Mouse (Mus musculus) MEL (cell line): Measurements from ENCODE around the gene Rasl10b. TPM values are rescaled to one million over a fixed set of nuclear protein-coding genes. Genes with fewer than 3 reads are reported as not detected.

ENCODE experiments used
- DNase-seq: peaks from one replicate; pipeline ENCODE4 v3.0.0; 2011; ENCODE audit warnings: low read depth, low spot score
- H3K27ac ChIP-seq: 2 replicates; pipeline ENCODE4 v1.5.1; 2012; ENCODE audit warnings: low read depth, mild to moderate bottlenecking, control low read depth, low read length, moderate library complexity; ENCODE audit not compliant: control insufficient read depth
- H3K27me3 ChIP-seq, 2 experiments: fragments of 150-350 bp in 1 of 2; sonication (generic) in 1 of 2; 2 replicates each; pipeline ENCODE4 v1.6.1; 2012; ENCODE audit warnings: low read length in 2 of 2, mild to moderate bottlenecking in 2 of 2, improper control_type of control experiment in 1 of 2, moderate library complexity in 1 of 2; ENCODE audit not compliant: insufficient read depth in 2 of 2, control insufficient read depth in 1 of 2
- H3K36me3 ChIP-seq, 2 experiments: 2 replicates each; pipeline ENCODE4 v1.6.1; 2012 to 2014; ENCODE audit warnings: low read length in 2 of 2, improper control_type of control experiment in 1 of 2, inconsistent platforms in 1 of 2, mild to moderate bottlenecking in 1 of 2; ENCODE audit not compliant: insufficient read depth in 2 of 2, control insufficient read depth in 1 of 2
- H3K4me1 ChIP-seq, 2 experiments: fragments of 150-350 bp in 1 of 2; sonication (generic) in 1 of 2; 2 replicates each; pipeline ENCODE4 v1.6.1; 2012; ENCODE audit warnings: low read length in 2 of 2, improper control_type of control experiment in 1 of 2, mild to moderate bottlenecking in 1 of 2; ENCODE audit not compliant: insufficient read depth in 2 of 2, control insufficient read depth in 1 of 2
- H3K4me3 ChIP-seq, 2 experiments: fragments of 150-350 bp in 1 of 2; sonication (generic) in 1 of 2; 2 replicates each; pipeline ENCODE4 v1.5.1; 2012; ENCODE audit warnings: low read depth in 2 of 2, low read length in 2 of 2, mild to moderate bottlenecking in 2 of 2, moderate library complexity in 2 of 2, control low read depth in 1 of 2, improper control_type of control experiment in 1 of 2; ENCODE audit not compliant: control insufficient read depth in 1 of 2, insufficient read depth in 1 of 2
- H3K79me2 ChIP-seq: 2 replicates; pipeline ENCODE4 v1.6.1; 2012; ENCODE audit warnings: mild to moderate bottlenecking, low read length, moderate library complexity; ENCODE audit not compliant: control insufficient read depth, poor library complexity, insufficient read depth
- H3K9ac ChIP-seq: 2 replicates; pipeline ENCODE4 v1.6.1; 2012; ENCODE audit warnings: low read depth, mild to moderate bottlenecking, control low read depth, low read length, moderate library complexity; ENCODE audit not compliant: control insufficient read depth, poor library complexity, severe bottlenecking
- H3K9me3 ChIP-seq: fragments of 150-350 bp; sonication (generic); replicated peaks from 2 replicates; pipeline ENCODE4 v1.6.1; 2012; ENCODE audit warnings: mild to moderate bottlenecking, low read length, improper control_type of control experiment, moderate library complexity; ENCODE audit not compliant: insufficient read depth
- BHLHE40 ChIP-seq: IDR thresholded peaks from 2 replicates; pipeline ENCODE4 v1.6.1; 2012; ENCODE audit warnings: low read depth, mild to moderate bottlenecking, inconsistent platforms, low read length, improper control_type of control experiment, borderline replicate concordance
- CHD2 ChIP-seq: IDR thresholded peaks from 2 replicates; pipeline ENCODE4 v1.6.1; 2011; ENCODE audit warnings: low read length, improper control_type of control experiment
- ELF1 ChIP-seq: IDR thresholded peaks from 2 replicates; pipeline ENCODE4 v1.6.1; 2014; ENCODE audit warnings: low read depth, mild to moderate bottlenecking, inconsistent platforms, low read length, improper control_type of control experiment, moderate library complexity
- ETS1 ChIP-seq: IDR thresholded peaks from 2 replicates; pipeline ENCODE4 v1.6.1; 2012; ENCODE audit warnings: low read depth, mild to moderate bottlenecking, inconsistent platforms, low read length, improper control_type of control experiment, moderate library complexity
- HCFC1 ChIP-seq: IDR thresholded peaks from 2 replicates; pipeline ENCODE4 v1.6.1; 2012; ENCODE audit warnings: low read depth, mild to moderate bottlenecking, inconsistent platforms, low read length, improper control_type of control experiment, moderate library complexity
- JUND ChIP-seq: IDR thresholded peaks from 2 replicates; pipeline ENCODE4 v1.6.1; 2011; ENCODE audit warnings: low read depth, mild to moderate bottlenecking, improper control_type of control experiment, low read length
- MAZ ChIP-seq: IDR thresholded peaks from 2 replicates; pipeline ENCODE4 v1.6.1; 2012; ENCODE audit warnings: low read depth, mild to moderate bottlenecking, inconsistent platforms, low read length, improper control_type of control experiment
- MXI1 ChIP-seq: IDR thresholded peaks from 2 replicates; pipeline ENCODE4 v1.6.1; 2011; ENCODE audit warnings: mild to moderate bottlenecking, low read depth, low read length, improper control_type of control experiment
- MYB ChIP-seq: IDR thresholded peaks from 2 replicates; pipeline ENCODE4 v1.6.1; 2011; ENCODE audit warnings: mild to moderate bottlenecking, low read depth, low read length, improper control_type of control experiment
- MYC ChIP-seq: IDR thresholded peaks from 2 replicates; pipeline ENCODE4 v1.6.1; 2011; ENCODE audit warnings: low read depth, mild to moderate bottlenecking, low read length, improper control_type of control experiment, moderate library complexity
- NRF1 ChIP-seq: IDR thresholded peaks from 2 replicates; pipeline ENCODE4 v1.6.1; 2014; ENCODE audit warnings: low read depth, mild to moderate bottlenecking, inconsistent platforms, low read length, improper control_type of control experiment, moderate library complexity; ENCODE audit not compliant: poor library complexity, insufficient read depth, severe bottlenecking
- POLR2A ChIP-seq, 2 experiments: IDR thresholded peaks; 2 replicates each; pipeline ENCODE4 v1.6.1; 2011 to 2012; ENCODE audit warnings: low read length in 2 of 2, mild to moderate bottlenecking in 2 of 2, control low read depth in 1 of 2, improper control_type of control experiment in 1 of 2, low read depth in 1 of 2, moderate library complexity in 1 of 2; ENCODE audit not compliant: control insufficient read depth in 1 of 2, insufficient read depth in 1 of 2, poor library complexity in 1 of 2
- POLR2AphosphoS5 ChIP-seq: IDR thresholded peaks from 2 replicates; pipeline ENCODE4 v1.6.1; 2012; ENCODE audit warnings: low read depth, borderline replicate concordance, mild to moderate bottlenecking, inconsistent platforms, low read length, moderate library complexity, mixed read lengths
- SIN3A ChIP-seq: IDR thresholded peaks from 2 replicates; pipeline ENCODE4 v1.6.1; 2012; ENCODE audit warnings: low read length, improper control_type of control experiment, inconsistent platforms
- SMC3 ChIP-seq: IDR thresholded peaks from 2 replicates; pipeline ENCODE4 v1.6.1; 2011; ENCODE audit warnings: low read depth, low read length, improper control_type of control experiment
- TBP ChIP-seq: IDR thresholded peaks from 2 replicates; pipeline ENCODE4 v1.8.0; 2011; ENCODE audit warnings: low read depth, low read length, improper control_type of control experiment
- polyA plus RNA-seq, 2 experiments: library from polyadenylated mRNA; stranded (reverse) in 1 of 2; unstranded in 1 of 2; fragments of >175 nt in 1 of 2; fragments of >200 nt in 1 of 2; gene quantifications; 2 replicates each; pipeline versions ENCODE4 v1.2.1 to v1.2.4; 2012; ENCODE audit warnings: low replicate concordance in 2 of 2, low read depth in 1 of 2; ENCODE audit not compliant: insufficient read length in 2 of 2, insufficient read depth in 1 of 2, missing spikeins in 1 of 2
- total RNA-seq: library from RNA; depleted of rRNA; stranded (reverse); fragments of 300-350 nt; gene quantifications from 2 replicates; pipeline ENCODE4 v1.2.3, GENCODE M21; 2012

Gene Rasl10b
- total and polyA plus RNA-seq, 3 experiments, result 0.04 TPM; not detected in 2

DNA sequence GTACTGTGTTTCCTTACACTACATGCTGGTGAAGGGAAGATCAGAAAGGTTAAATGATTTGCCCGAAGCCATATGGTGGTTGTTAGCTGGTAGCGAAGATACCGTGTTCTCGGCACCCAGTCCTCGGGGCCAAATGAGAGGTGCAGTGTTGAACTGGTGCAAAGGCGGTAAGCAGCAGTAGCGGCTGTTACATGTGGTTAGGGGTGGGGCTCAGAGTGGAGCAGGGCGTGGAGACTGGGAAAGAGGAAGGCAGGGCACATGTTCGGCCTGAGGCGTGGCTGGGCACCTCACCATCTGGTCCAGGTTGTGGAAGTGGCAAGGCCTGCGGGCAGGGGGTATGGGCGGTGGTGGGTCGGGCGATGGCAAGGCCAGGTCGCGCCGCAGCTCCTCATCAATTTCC is 18.0 kb downstream of the Rasl10b start (continued):
- TF ChIP-seq MAZ, result no peak

- H3K4me3 ChIP-seq, result no peak within 1 kb of the TSS
- H3K36me3 ChIP-seq, result peaks cover 0 to 5% of the 10 kb centered on the region in 2 experiments; a peak in 1 of 4 replicates
- H3K4me1 ChIP-seq, result peaks cover 0 to 12% of the 10 kb centered on the region in 2 experiments; a peak in 3 of 4 replicates
- no peak within 1 kb of the TSS for H3K27ac ChIP-seq
- no peaks in the 10 kb centered on the region for H3K9me3 ChIP-seq
- no peak within 1 kb of the TSS for H3K9ac ChIP-seq
- no peak for DNase-seq
- H3K79me2 ChIP-seq, result no peaks in the 10 kb centered on the region
- peaks cover 5 to 28% of the 10 kb centered on the region in 2 experiments for H3K27me3 ChIP-seq
- no peak for TF ChIP-seq MYC
- no peak for TF ChIP-seq SMC3
- TF ChIP-seq MYB, result no peak
- TF ChIP-seq NRF1, result no peak
- no peak for TF ChIP-seq ETS1
- no peak for TF ChIP-seq MXI1
Measured at GRCm38 (mm10) chr11:83429355-83429754, 20.4 kb downstream of the Rasl10b start, which contains the start of gene Gas2l2. TSS of gene Gas2l2 (minus strand) at chr11:83429455.

DNA sequence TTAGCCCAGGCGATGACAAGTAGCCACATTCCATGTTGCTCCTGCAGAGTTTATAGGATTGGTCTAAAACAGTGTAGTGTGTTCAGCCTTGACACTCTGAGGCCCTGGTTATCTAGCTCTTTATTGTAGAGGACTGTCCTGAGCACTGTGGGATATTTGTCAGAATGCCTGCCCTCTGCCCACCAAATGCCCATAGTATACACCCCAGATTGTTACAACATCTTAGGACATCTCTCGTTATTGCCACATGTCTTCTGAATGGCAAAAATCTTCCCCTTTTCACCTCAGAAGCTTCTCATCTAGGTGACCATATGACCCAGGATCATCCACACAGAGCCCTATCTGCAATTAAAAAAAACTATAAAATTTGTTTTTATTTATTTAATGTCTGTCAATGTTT is 23.6 kb downstream of the Rasl10b start:
- H3K4me1 ChIP-seq, result peaks cover 0 to 3% of the 10 kb centered on the region in 2 experiments; a peak in 3 of 4 replicates
- no peak overlapping the region for H3K4me3 ChIP-seq
- no peaks in the 10 kb centered on the region for H3K79me2 ChIP-seq
- TF ChIP-seq JUND, result no peak
- no peak for TF ChIP-seq TBP
- TF ChIP-seq HCFC1, result no peak
- no peak for TF ChIP-seq MYC
- no peak for TF ChIP-seq CHD2
- TF ChIP-seq ELF1, result no peak
- no peak for TF ChIP-seq BHLHE40
- no peak for TF ChIP-seq MXI1
- TF ChIP-seq POLR2A (IDR thresholded peaks at IDR 0.05; ENCODE audit: control insufficient read depth in 1 of 2, insufficient read depth in 1 of 2, low read depth in 1 of 2, low read length in 2 of 2, poor library complexity in 1 of 2), result no peak
- TF ChIP-seq SIN3A, result no peak
- TF ChIP-seq POLR2AphosphoS5, result no peak
- TF ChIP-seq, all 39 proteins: peak for 0
- no peak for DNase-seq
- H3K36me3 ChIP-seq, result no peaks in the 10 kb centered on the region
- H3K9me3 ChIP-seq, result no peaks in the 10 kb centered on the region
- H3K9ac ChIP-seq, result no peak overlapping the region
- peaks cover 20 to 43% of the 10 kb centered on the region in 2 experiments for H3K27me3 ChIP-seq
- no peak overlapping the region for H3K27ac ChIP-seq
